Mouse (Mus musculus): ENCODE measurements around the gene Car10. TPM values are rescaled to one million over a fixed set of nuclear protein-coding genes. Genes with fewer than 3 reads are reported as not detected.

Car10 gene
- total RNA-seq, 2 experiments from 2014 or later = not detected

DNA sequence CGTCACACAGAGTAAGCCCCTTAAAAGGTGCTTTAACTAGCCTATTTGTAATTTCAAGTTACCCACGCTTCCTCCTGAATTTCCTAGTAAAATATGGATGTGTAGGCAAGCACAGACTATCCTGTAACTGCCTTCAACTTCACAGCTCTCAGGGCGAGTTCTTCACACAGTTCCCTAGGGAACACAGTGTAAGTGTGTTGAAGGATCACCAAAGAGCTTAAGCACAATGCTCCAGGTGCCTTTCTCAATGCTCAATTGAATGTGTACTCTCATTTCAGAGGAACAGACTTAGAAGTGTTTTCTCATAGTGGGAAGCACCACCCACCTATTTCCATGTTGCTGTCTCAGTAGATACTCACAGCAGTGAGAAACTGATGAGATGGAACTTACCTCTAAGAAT lies 492.8 kb downstream of the Car10 start:
- DNase-seq = no peak

GRCm38 (mm10) chr11:93594033-93594432 lies 496.2 kb downstream of the Car10 start:
- no peak for DNase-seq

- DNase-seq = no peak
These were observed 500.3 kb downstream of the Car10 start for GRCm38 (mm10) chr11:93598175-93598574.

DNA sequence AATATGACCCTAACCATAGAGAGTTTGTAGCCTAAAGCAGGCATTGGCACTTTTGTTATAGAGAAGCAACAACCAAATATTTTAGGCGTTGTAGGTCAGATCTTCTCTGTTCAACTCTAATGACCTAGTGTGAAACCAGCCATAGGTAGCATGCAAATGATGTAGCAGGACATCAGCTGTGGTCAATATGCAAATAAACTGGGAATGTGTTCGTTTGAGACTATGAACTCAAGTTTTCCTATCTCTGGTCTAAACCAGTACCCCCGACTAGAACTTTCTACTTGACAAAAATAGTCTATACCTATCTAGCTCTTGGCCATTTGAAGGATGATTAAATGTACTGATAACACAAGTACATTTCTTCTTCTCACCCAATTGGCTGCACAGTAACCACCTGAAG lies 501.9 kb downstream of the Car10 start:
- DNase-seq = no peak

- no peak for DNase-seq
These were observed 505.7 kb downstream of the Car10 start for GRCm38 (mm10) chr11:93603575-93603974.

DNA sequence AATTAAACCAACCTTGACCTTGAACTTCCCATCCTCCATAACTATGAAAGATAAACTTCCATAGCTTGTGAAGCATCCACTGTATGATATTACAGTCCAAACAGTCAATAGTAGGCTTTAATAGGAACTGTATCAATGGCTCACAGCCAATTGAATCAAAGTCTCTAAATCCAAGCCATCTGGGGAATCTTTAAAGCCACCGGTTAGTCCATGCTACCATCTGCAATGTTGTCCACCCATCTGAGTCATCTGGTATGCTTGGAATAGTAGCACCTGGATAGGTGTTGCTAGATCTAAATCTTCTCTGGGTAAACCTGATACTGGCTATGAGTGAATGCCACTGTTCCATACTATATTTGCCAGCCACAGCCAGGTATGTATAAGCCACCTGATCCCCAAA lies 509.3 kb downstream of the Car10 start:
- DNase-seq = no peak

- no peak for DNase-seq
These were observed 510.9 kb downstream of the Car10 start for GRCm38 (mm10) chr11:93608716-93609115.

GRCm38 (mm10) chr11:93612071-93612470 lies 514.2 kb downstream of the Car10 start:
- no peak for DNase-seq

DNA sequence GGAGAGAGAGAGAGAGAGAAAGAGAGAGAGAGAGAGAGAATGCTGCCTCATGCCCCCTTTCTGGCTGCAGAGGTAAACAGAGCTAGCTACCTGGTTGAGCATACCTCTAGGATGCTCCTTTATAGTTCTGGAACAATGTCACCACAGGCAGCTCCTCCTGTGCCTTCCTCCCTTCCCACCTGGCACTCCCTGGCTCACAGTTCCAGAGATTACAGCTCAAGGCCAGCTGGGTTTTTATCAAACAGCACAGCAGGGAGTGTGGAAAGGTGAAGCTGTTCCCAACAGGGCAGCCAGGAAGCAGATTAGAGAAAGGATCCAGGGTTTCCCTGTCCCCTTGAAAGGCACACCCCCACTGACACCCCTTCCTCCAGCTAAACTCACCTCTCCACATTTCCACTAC lies 517.0 kb downstream of the Car10 start:
- DNase-seq = no peak

GRCm38 (mm10) chr11:93623605-93624004 lies 525.8 kb downstream of the Car10 start:
- no peak for DNase-seq

DNA sequence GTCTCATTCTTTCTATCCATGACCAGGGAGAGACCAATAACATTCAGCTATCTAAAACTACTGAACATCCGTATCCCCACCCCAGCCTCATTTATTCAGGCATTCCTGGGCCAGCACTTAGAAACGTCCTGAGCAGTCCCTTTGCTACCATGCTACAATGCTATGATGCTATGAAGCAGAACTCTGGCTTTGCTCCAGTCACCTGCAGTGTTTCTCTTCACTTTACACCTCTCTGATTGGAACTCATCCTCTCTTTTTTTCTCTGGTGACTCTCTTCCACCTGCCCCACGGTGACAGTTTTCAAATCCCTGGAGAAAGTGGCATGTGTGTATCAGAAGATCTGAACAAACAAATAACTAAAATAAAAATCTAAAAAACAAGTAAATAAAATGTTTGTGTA lies 541.6 kb downstream of the Car10 start:
- no peak for DNase-seq

DNA sequence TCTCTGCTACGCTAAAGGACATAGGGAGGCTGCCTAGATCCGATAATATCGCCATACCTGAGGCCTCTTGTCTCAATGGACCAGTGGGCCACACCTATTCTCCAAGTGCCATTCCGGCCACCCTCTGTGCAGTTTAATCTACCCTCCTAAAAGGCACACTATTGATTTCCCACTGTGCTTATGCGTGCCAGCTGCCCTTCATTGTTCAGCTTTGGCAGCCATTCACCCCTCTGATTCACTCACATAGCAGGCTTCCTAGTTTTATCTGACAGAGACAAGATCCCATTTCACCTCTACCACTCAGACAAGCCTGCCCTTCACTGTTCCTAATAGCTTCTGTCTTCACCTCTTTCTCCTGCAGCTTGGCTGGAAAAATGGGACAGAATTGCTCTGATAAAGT lies 543.1 kb downstream of the Car10 start:
- no peak for DNase-seq

GRCm38 (mm10) chr11:93642331-93642730 lies 544.5 kb downstream of the Car10 start:
- no peak for DNase-seq

DNA sequence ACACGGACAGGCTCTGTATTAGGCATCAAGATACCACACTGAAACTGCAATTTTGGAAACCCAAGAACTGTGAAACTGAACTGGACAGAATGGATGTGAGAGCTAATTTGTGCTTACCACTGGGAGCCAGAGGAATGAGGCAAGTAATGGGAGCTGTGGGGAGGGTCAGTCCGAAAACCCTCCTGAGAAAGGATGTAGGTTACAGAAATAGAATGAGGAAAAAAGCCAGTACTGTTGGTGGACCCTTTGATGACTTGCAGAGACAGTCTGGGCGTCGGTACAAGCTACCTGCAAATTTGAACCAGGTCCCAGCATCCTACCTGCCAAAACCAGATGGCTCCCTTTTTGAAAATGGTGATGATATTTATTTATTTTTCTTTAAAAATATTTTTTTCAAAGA lies 545.2 kb downstream of the Car10 start:
- no peak for DNase-seq

DNA sequence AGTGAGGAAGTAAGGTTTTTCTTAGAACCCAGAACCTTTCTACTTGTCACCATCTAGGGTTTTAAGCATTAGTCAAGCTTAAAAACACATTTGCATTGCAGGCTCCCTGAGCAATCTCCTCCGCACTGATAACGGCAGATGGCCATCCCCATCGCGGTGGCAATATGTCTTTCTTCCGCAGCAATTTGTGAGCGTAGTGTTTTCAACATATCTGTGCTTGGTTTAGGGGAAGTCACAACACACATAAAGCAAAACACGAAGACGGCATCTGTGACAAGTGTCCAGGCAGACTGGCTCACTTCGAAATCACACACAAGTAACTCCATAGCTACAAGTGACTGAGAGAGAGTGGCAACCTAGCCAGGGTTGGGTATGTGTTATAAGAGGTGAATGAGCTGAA lies 545.6 kb downstream of the Car10 start:
- DNase-seq = no peak

DNA sequence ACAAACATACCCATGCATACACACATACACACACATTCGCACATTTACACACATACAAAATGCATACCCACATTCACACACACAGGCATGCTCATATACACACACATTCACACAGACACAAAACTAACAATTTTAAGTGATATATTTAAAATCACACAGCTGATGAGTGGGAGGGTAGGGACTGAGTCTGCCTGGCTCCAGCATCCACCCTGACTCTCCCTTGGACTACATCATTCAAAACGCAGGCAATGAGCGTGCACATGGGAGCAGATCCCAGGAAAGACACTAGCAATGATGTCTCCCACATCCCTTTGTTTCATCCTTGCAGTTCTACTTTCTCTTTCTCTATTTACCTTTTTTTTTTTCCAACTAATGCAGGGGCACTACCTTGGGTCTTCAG lies 548.4 kb downstream of the Car10 start:
- no peak for DNase-seq

All from heart, postnatal 4 days (tissue).